Mouse (Mus musculus) splenic B cell, adult 2 months (primary cell): Measurements from ENCODE around the gene Ptch2.
A peak's percentile ranks its signal among the peaks of the same experiment; 100 is the strongest.

Experiments
- DNase-seq: peaks from one replicate; pipeline ENCODE4 v3.0.0-alpha.2; 2011; ENCODE audit warnings: low read depth, low spot score
- H3K27me3 ChIP-seq: 2 replicates; pipeline ENCODE4 v1.6.1; 2012; ENCODE audit warnings: mild to moderate bottlenecking, low read length, moderate library complexity, mixed read lengths; ENCODE audit not compliant: control insufficient read depth, poor library complexity, insufficient read depth, severe bottlenecking
- H3K36me3 ChIP-seq: 2 replicates; pipeline ENCODE4 v1.6.1; 2012; ENCODE audit warnings: mild to moderate bottlenecking, low read length, moderate library complexity, mixed read lengths; ENCODE audit not compliant: control insufficient read depth, poor library complexity, insufficient read depth, severe bottlenecking

Gene Ptch2

DNA sequence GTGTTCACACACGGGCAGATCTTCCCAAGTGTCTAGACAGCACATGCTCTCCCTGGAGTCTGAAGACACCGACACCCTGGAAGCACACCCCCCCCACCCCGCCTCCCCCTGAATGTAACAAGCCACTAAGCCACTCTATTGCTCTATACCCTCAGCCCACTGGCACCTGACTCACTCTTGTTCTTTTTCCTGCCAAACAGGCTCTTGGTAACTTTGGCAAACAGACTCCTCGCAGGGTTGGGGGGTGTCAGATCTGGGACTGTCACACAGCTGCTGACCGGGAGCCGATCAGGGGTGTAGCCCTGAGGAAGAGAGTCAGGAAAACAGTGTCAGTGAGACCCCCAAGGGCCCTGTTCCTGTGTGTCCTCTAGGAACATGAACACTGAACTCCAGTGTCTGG lies 35.3 kb downstream of the Ptch2 start:
- DNase-seq = no peak
- no peaks in the 10 kb centered on the region for H3K36me3 ChIP-seq
- H3K27me3 ChIP-seq = no peaks in the 10 kb centered on the region

DNA sequence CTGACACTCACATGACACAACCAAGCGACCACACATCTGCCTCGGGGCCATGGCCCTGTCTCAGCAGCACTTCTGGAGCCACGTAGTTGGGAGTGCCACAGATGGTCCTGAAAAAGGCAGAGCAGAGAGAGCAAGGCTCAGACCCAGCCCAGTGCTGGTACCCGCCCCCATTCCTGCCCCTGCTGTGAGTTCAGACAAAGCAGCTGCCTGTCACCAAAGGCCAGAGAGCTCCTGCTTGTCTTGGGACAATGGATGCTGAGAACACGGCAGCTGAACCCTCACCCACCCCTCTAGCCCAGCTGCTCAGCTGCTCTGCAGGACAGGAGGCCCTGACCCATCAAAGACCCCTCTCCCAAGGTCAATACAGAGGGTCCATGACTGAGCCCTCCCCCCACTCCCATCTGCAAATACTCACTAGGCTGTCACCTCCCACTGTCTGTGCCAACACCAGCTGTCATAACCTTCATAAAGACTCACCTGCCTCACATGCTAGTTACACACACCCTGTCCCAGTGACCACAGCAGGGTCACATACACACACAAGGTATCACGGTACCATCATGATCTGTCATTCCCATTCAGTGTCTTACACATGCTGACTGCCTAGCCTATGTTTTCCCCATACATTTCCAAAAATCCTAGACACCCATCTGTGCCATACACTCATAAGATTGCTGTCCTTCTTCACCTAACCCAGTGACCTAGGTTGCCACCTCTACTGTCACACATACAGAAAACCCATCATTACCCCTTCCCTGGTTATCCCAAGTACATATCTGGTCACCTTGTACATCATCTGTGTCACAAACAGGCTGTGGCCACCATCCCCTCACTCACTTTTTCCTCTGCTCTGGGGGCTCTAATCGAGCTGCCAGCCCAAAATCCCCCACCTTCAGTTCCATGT lies 36.3 kb downstream of the Ptch2 start:
- Histone ChIP-seq H3K36me3 (no peaks in the 10 kb centered on the region), H3K27me3 (no peaks in the 10 kb centered on the region)
- DNase-seq = no peak

DNA sequence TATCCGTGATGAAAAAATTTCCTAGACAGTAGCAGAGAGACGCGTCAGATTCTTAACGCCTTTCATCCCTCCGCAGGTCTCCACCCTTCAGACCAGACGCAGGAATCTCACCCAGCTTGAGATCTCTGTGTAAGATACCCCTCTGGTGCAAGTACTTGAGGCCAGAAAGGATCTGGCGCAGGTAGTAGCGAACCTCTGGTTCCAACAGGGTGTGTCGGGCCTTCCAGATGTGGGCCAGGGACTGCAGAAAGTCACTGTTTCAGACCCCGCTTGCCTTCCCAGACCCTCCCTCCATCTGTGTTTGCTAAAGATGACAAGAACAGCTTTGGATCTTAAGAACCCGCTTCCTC lies 36.9 kb downstream of the Ptch2 start:
- Histone ChIP-seq H3K27me3 (no peaks in the 10 kb centered on the region), H3K36me3 (no peaks in the 10 kb centered on the region)
- DNase-seq = no peak

- no peaks in the 10 kb centered on the region for H3K27me3 ChIP-seq
- DNase-seq = no peak
- no peaks in the 10 kb centered on the region for H3K36me3 ChIP-seq
Measured at GRCm38 (mm10) chr4:117133366-117133796, 37.5 kb downstream of the Ptch2 start.

DNA sequence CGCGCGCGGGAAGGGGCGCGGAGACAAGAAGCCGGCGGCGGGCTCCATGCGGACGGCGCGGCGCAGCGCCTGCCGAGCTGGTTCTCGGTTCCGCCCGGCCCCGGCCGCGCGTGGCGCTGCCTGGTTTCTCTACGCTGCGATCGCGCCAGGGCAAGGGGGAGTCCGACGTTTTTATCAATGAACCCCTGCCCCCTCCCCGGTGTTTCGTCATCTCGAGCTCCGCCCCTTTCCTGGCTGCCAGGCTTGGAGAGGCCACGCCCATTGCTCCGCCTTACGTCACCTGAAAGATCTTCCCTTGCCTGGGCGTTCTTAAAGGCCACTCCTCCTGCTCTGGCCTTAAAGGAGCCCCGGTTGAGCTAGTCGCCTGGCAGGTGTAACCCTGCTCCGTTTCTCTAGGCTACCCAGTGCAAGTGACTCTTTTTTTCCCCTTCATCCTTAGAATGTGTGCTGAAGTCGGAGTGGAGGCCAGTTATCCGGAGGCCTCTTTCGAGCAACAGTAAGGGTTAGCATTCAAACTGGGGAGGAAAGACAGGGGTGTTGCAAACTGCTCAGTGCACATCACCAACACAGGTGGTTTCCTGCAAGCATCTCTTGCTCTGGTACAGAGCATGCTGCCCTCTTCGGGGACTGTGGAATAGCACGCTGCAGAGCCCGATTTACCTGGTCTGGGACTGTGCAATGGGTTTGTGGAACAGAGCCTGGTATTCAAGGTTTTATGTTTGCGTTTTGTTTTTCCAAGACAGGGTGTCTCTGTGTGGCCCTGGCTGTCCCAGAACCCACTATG lies 38.1 kb downstream of the Ptch2 start, which contains the start of gene Plk3:
TSS of gene Plk3 (minus strand) at position 147 of the 784 bp plus-strand sequence.
- Histone ChIP-seq H3K27me3 (no peaks in the 10 kb centered on the region), H3K36me3 (no peaks in the 10 kb centered on the region)
- peak; percentile 99 for DNase-seq

DNA sequence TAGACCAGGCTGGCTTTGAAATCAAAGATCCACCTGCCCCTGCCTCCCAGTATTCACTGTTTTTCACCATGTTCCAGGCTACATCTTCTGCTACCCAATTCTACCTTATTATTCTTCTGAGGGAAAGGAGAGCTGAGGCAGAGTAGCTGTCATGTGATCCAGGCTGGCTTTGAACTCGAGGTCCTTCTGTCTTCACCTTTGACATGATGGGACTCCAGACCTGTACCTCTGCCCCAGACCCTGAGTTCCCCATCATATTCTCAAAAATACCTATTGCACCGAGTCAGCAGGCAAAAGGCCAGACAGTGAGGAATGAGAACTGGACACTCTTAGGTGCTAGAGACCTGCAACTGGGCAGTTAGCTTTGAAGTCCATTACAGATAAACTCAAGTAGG lies 38.7 kb downstream of the Ptch2 start:
- Histone ChIP-seq H3K36me3 (no peaks in the 10 kb centered on the region), H3K27me3 (no peaks in the 10 kb centered on the region)
- DNase-seq = no peak

- Histone ChIP-seq H3K36me3 (no peaks in the 10 kb centered on the region), H3K27me3 (no peaks in the 10 kb centered on the region)
- no peak for DNase-seq
Measured at GRCm38 (mm10) chr4:117136034-117136433, 40.2 kb downstream of the Ptch2 start.

DNA sequence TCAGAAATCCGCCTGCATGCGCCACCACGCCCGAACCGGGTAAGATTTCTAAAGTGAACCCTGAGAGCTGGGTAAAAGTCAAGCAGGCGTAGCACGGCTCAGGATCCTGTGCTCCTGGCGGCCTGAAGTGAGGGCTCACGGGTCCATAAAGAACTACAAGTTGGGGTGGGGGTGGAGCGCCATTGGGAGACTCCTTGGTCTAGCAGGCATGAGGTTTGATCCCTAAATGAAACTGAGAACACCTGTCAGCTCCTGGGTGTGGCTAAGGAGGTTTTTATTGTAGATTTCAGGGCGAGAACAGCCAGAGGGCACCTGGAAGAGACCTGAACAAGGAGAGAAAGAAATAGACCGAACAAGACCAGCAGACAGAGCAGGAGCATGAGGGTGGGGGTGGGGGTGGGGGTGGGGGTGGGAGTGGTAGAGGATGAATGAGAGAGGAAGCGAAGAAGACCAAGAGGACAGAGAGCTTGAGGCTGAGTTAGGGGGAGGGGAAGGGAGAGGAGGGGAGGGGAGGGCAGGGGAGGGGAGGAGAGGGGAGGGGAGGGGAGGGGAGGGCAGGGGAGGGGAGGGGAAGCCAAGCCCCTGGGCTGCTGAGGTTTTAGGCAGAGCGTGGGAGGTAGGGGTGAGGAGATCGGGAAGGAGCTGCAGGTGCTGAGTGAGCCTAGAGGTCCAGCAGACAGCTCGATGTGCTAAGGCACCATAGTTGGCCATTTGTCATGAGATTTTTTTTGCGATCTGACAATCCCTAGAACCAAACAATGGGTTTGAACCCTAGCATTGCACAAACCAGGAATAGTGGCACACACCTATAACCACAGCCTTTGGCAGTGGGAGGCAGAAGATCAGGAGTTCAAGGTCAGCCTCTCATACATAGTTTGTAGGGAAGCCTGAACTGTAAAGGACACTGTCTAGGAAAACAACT lies 42.7 kb downstream of the Ptch2 start:
- DNase-seq = no peak
- Histone ChIP-seq H3K36me3 (no peaks in the 10 kb centered on the region), H3K27me3 (no peaks in the 10 kb centered on the region)

- DNase-seq = peak; percentile 82
- Histone ChIP-seq H3K27me3 (no peaks in the 10 kb centered on the region), H3K36me3 (no peaks in the 10 kb centered on the region)
Measured at GRCm38 (mm10) chr4:117139217-117139612, 43.3 kb downstream of the Ptch2 start.

DNA sequence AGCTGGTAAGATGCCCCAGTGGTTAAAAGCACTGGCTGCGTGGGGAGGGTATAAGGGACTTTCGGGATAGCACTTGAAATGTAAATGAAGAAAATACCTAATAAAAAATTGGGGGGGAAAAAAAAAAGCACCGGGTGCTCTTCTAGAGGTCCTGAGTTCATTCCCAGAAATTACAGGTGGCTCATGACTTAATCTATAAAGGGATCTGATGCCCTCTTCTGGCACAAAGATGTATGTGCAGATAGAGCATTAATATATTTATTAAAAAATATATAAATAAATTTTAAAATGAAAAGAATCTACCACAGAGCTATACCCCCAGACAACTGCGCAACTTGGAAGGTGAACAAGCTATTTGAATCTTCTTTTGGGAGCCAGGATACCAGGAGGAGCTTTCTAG lies 44.7 kb downstream of the Ptch2 start:
- Histone ChIP-seq H3K36me3 (no peaks in the 10 kb centered on the region), H3K27me3 (no peaks in the 10 kb centered on the region)
- DNase-seq = peak; percentile 64

DNA sequence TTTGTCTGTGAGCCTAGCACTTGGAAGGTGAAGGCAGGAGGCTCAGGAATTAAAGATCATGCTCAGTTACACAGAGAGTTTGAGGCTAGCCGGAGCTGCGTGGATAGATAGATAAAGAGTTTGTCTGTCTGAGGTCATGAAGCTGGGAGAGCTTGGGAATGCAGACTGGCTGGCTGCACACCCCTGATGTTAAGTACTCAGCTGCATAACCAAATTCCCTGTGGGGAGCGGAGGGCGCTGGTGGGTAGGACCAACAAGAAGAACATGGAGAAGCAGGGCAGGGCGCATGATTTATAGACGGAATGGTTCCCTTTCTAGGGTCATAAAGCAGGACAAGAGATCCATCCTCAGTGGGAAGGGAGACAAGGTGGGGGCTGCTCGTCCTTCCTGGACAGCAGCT lies 47.1 kb downstream of the Ptch2 start:
- no peaks in the 10 kb centered on the region for H3K27me3 ChIP-seq
- no peaks in the 10 kb centered on the region for H3K36me3 ChIP-seq
- no peak for DNase-seq

DNA sequence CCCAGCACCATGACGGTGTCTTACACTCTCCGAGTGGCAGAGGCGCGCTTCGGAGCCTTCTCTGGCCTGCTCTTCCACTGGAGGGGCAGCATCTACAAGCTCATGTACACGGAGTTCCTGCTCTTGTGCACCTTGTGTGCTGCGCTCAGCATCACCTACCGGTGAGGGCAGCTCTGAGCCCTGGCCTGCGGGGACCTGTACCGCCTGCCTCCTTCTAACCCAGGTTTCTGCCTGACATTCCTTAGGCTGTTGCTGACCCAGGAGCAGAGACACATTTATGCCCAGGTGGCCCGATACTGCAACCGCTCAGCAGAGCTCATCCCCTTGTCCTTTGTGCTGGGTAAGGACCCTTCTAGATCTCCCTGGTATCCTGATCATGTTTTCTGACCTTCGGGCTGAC lies 49.4 kb downstream of the Ptch2 start:
- Histone ChIP-seq H3K27me3 (no peaks in the 10 kb centered on the region), H3K36me3 (no peaks in the 10 kb centered on the region)
- no peak for DNase-seq

DNA sequence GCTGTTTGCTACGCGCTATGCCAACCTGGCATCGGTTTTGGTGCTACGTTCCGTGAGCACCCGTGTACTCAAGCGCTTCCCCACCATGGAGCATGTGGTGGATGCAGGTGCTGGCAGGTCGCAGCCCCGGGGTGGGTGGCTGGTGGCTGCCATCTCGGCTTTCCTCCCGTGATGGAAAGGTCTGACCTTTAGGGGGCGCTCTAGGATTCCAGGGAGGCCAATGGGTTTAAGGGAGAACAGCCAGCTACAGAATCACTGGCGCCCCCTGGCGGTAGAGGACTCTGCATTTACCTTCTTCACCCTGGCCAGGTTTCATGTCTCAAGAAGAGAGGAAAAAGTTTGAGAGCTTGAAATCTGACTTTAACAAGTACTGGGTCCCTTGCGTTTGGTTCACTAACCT lies 50.3 kb downstream of the Ptch2 start:
- DNase-seq = peak; percentile 95
- Histone ChIP-seq H3K36me3 (peaks cover 2% of the 10 kb centered on the region; the same call in 1 of the 2 replicates), H3K27me3 (no peaks in the 10 kb centered on the region)

- Histone ChIP-seq H3K27me3 (no peaks in the 10 kb centered on the region), H3K36me3 (peaks cover 12% of the 10 kb centered on the region)
- no peak for DNase-seq
Measured at GRCm38 (mm10) chr4:117148047-117148713, 52.3 kb downstream of the Ptch2 start.
